Mouse (Mus musculus) liver, adult 2 months (tissue): ENCODE measurements around the gene Atxn7. TPM values are rescaled to one million over a fixed set of nuclear protein-coding genes. Genes with fewer than 3 reads are reported as not detected.
"Not testable (repeated sequence)": the region's sequence is repeated elsewhere in the genome, so short reads cannot be mapped to it uniquely, and the experiment has no call there.

ENCODE experiments used
- DNase-seq: peaks from one replicate; pipeline ENCODE4 v3.0.0-alpha.2; 2011; ENCODE audit warnings: low read depth, low spot score; ENCODE audit errors: extremely low read depth
- H3K27ac ChIP-seq: fragments of 200-500 bp; replicated peaks from 2 replicates; pipeline ENCODE4 v1.5.1; 2012; ENCODE audit warnings: low read depth, mild to moderate bottlenecking, control low read depth, inconsistent platforms, low read length; ENCODE audit not compliant: insufficient read depth
- H3K27me3 ChIP-seq: fragments of 200-500 bp; 2 replicates; pipeline ENCODE4 v1.6.1; 2012; ENCODE audit warnings: mild to moderate bottlenecking, moderate library complexity, low read length, inconsistent platforms; ENCODE audit not compliant: control insufficient read depth, insufficient read depth
- H3K36me3 ChIP-seq: fragments of 200-500 bp; 2 replicates; pipeline ENCODE4 v1.6.1; 2012; ENCODE audit warnings: low read length, inconsistent platforms; ENCODE audit not compliant: control insufficient read depth, insufficient read depth
- H3K4me1 ChIP-seq: fragments of 200-500 bp; 2 replicates; pipeline ENCODE4 v1.6.1; 2011; ENCODE audit warnings: low read length; ENCODE audit not compliant: control insufficient read depth, insufficient read depth
- H3K4me3 ChIP-seq: fragments of 200-500 bp; 2 replicates; pipeline ENCODE4 v1.5.1; 2011; ENCODE audit warnings: low read depth, mild to moderate bottlenecking, control low read depth, low read length, moderate library complexity; ENCODE audit not compliant: insufficient read depth
- H3K79me2 ChIP-seq: fragments of 200-500 bp; 2 replicates; pipeline ENCODE4 v1.6.1; 2012; ENCODE audit warnings: inconsistent platforms, mild to moderate bottlenecking, low read length, moderate library complexity; ENCODE audit not compliant: control insufficient read depth, insufficient read depth
- H3K9ac ChIP-seq: fragments of 200-500 bp; 2 replicates; pipeline ENCODE4 v1.6.1; 2012; ENCODE audit warnings: low read depth, mild to moderate bottlenecking, control low read depth, inconsistent platforms, low read length
- CTCF ChIP-seq: fragments of 200-500 bp; IDR thresholded peaks from 2 replicates; pipeline ENCODE4 v1.5.1; 2011; ENCODE audit warnings: low read depth, low read length, control low read depth
- POLR2A ChIP-seq: fragments of 200-500 bp; IDR thresholded peaks from 2 replicates; pipeline ENCODE4 v1.6.1; 2011; ENCODE audit warnings: low read length, control low read depth; ENCODE audit not compliant: insufficient read depth; ENCODE audit errors: extremely low read depth
- WGBS: fragments of 180-500 bp; shearing (Covaris S2); methylation state at CpG from one replicate; pipeline ENCODE4 v1.1.7; 2018; 5-methylcytosine and 5-hydroxymethylcytosine counted together
- polyA plus RNA-seq: library from polyadenylated mRNA; depleted of rRNA; stranded (reverse); fragments of >200 nt; gene quantifications from 2 replicates; pipeline ENCODE4 v1.2.3, GENCODE M21; 2012
- total RNA-seq: library from RNA; depleted of rRNA; stranded (reverse); fragments of >200 nt; gene quantifications from 2 replicates; pipeline ENCODE4 v1.2.3, GENCODE M21; 2014

Gene Atxn7
- total and polyA plus RNA-seq, 2 experiments, result 13.2 to 16.8 TPM

DNA sequence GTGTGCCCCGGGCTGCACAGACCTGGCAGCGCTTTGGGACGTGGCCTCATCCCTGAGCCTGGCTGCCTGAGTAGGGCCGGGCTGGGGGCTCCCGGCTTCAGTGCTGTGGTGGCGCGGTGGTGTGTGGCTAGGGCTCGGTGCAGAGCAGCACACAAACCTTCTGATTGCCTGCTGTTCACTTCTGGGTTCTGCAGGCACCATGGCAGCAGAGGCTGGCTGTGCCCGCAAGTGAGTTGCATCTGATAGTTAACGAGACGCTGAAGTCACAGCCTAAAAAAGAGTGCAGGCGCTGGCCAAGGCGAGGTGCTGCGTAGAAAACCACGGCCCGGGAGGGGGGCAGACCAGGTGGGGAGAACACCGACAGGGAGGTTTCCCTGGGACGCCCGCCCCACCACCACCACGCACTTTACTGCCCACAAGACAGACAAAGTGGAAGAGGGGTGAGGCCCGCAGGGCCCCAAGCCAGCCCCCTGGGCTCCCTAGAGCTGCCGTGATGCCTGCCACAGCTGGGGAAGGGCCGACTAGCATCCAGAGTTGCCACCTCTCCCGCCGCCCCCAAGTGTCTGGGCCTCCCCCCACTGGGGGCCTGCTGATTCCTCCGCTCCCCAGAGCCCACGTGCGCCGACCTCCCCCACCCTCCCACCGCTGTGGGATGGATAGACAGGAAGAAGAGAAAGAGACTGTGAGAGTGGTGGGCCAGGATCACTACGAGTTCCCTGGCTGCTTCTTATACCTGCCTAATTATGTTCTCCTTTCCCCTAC is 27.8 kb upstream of the Atxn7 start:
- Histone ChIP-seq H3K4me1 (no peaks in the 10 kb centered on the region), H3K36me3 (no peaks in the 10 kb centered on the region), H3K27ac (no peak overlapping the region), H3K79me2 (no peaks in the 10 kb centered on the region), H3K9ac (no peak overlapping the region), H3K4me3 (peak overlapping the region; percentile 29; the same call in 1 of the 2 replicates), H3K27me3 (no peaks in the 10 kb centered on the region)
- DNase-seq, result no peak
- no peak for TF ChIP-seq CTCF
- TF ChIP-seq POLR2A, result no peak
- WGBS, result 39% methylated on average over 28 of the region's 31 CpGs

DNA sequence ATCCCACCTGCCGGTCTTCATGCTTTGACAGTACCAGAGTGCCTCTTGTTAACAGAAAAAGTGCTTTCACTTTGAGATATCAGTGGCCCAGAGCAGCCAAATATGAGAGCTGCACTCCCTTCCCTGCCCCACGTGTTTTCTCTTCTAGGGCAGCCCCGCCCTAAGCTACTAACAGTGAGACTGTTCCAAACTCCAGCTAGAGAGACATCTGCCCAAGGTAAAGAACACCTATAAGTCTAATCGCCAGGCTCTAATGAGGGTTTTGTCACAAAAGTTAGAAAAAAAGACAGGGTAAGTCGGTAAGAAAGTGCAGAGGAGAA is 27.2 kb upstream of the Atxn7 start:
- Histone ChIP-seq H3K27ac (no peak overlapping the region), H3K4me1 (no peaks in the 10 kb centered on the region), H3K9ac (no peak overlapping the region), H3K79me2 (no peaks in the 10 kb centered on the region), H3K27me3 (no peaks in the 10 kb centered on the region), H3K4me3 (no peak overlapping the region), H3K36me3 (no peaks in the 10 kb centered on the region)
- DNase-seq, result no peak
- TF ChIP-seq CTCF (no peak), POLR2A (no peak)
- 53% methylated on average over 5 of the region's 5 CpGs for WGBS

DNA sequence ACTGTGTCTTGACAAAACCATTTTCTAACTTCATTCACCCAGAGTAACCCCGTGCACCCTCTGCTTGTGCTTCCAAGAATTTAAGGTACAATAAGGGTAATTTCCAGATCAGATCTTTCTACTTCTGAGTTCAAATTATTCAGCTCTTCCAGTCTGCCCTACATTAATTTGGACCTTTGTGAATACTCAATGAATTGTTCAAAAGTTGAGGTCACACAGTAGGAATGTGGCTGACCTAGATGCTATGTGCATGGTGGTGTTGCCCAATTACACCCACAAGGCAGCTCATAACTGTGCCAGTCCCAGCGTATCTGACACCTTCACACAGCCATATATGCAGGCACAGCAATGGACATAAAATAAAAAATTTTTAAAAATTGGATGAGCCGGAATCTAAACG is 16.6 kb upstream of the Atxn7 start:
- 92% methylated on average over 4 of the region's 4 CpGs for WGBS
- Histone ChIP-seq H3K79me2 (no peaks in the 10 kb centered on the region), H3K4me1 (no peaks in the 10 kb centered on the region), H3K36me3 (peaks cover 21% of the 10 kb centered on the region), H3K9ac (no peak overlapping the region), H3K4me3 (no peak overlapping the region), H3K27me3 (no peaks in the 10 kb centered on the region), H3K27ac (no peak overlapping the region)
- TF ChIP-seq POLR2A, result no peak
- TF ChIP-seq CTCF, result no peak
- no peak for DNase-seq

DNA sequence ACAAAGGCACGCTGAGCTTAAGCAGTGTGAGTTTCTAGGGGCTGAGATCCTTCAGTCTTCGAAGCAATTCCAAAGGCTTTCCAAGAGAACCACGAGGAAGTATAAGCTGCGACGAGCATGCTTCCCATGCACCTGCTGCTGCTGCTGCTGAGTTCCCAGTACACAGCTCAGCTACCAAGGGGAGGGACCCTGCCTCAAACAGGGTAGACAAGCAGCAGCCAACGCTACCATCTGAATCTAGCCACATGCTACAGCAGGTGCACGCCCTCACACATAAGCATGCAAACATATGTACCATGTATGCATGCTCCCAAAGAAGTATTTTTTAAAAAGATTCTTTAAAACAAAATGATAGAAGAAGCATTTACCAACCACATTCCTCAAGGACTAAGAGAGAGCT is 12.9 kb upstream of the Atxn7 start:
- WGBS, result 98% methylated on average over 7 of the region's 7 CpGs
- Histone ChIP-seq H3K79me2 (no peaks in the 10 kb centered on the region), H3K27me3 (no peaks in the 10 kb centered on the region), H3K4me3 (no peak overlapping the region), H3K36me3 (peaks cover 40% of the 10 kb centered on the region), H3K4me1 (no peaks in the 10 kb centered on the region), H3K9ac (no peak overlapping the region), H3K27ac (no peak overlapping the region)
- TF ChIP-seq CTCF (no peak), POLR2A (no peak)
- no peak for DNase-seq

DNA sequence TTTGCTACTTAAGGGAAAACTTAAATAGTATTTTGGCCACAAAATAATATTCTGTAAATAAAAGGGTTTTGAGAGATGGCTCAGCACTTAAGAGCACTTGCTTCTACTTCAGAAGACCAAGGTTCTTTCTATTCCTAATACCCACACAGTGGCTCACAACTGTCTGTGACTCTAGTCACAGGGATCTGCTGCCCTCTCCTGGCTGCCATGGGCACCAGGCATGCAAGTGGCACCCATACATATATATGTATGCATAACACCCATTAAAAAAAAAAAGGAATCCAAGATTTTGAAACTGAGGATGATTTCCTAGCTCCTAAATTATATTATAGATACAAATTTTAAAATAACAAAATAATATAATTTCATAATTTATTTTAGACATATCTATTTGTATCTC is 10.8 kb upstream of the Atxn7 start:
- no peak for DNase-seq
- no peaks in the 10 kb centered on the region for H3K27me3 ChIP-seq
- H3K27ac ChIP-seq, result no peak overlapping the region
- TF ChIP-seq POLR2A, result no peak
- TF ChIP-seq CTCF, result peak; percentile 77
- no peaks in the 10 kb centered on the region for H3K79me2 ChIP-seq
- peaks cover 43% of the 10 kb centered on the region for H3K36me3 ChIP-seq
- no peak overlapping the region for H3K9ac ChIP-seq
- H3K4me1 ChIP-seq, result no peaks in the 10 kb centered on the region
- H3K4me3 ChIP-seq, result no peak overlapping the region

DNA sequence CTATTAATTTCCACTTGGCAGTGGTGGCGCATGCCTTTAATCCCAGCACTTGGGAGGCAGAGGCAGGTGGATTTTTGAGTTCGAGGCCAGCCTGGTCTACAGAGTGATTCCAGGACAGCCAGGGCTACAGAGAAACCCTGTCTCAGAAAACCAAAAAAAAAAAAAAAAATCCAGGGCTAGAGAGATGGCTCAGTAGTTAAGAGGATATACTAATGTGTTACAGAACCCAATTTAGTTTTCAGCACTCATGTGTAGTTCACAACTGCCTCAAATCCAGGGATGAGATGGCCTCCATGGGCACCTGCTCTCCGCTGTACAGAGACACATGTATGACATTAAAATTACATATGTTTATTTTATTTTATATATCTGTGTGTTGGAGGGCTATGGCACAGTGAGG is 9.1 kb upstream of the Atxn7 start:
- H3K36me3 ChIP-seq, result peaks cover 48% of the 10 kb centered on the region
- WGBS, result 96% methylated on average over 3 of the region's 3 CpGs

More for the DNA sequence above, 9.1 kb upstream of the Atxn7 start:
- H3K4me3 ChIP-seq, H3K4me1 ChIP-seq, DNase-seq, H3K27ac ChIP-seq, H3K79me2 ChIP-seq, H3K9ac ChIP-seq, H3K27me3 ChIP-seq: not testable (repeated sequence)
